Comparison of ENCODE assay signal across 12 mouse cellular contexts in the genomic region with DNA sequence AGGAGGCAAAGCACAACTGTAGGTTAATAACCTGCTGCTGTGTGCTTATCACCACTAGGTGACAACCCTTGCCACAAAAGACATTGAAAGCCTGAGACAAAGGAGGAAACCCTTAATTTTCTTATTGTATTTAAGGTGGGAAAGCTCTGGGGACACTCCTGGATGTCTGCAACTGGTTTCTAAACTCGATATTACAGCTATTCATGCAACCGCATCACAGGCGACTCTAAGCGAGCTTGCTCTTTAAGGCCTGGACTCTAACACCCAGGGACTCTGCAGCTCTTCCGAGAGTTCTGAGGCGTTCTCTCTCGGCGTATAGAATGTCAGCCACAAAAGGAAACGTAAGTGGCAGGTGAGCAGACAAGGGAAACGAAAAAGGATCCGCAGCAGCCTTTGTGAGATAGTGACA.
DNase-seq lines count a peak whose midpoint lies in the region; ATAC-seq and TF ChIP-seq lines count a peak whose summit lies in the region.
"Had no signal": no experiment of that assay in that cellular context is flagged by ENCODE, and none has a peak within 500 bp of the region (broad histone marks: within the 10 kb centered on the region; RNA-seq: fewer than 3 reads in every experiment).

No protein-coding gene starts in this region.

- no peak overlapping the region for H3K9ac ChIP-seq in heart, embryonic 12.5 days
- no peak overlapping the region for H3K9ac ChIP-seq in lung, postnatal 0 days (replicated peaks; ENCODE audit: low read depth)
- H3K9ac ChIP-seq in hindbrain, embryonic 15.5 days = no peak overlapping the region
- no peak overlapping the region for H3K9ac ChIP-seq in stomach, postnatal 0 days (ENCODE audit: low read length)
- H3K9ac ChIP-seq: embryonic facial prominence, embryonic 12.5 days; limb, embryonic 12.5 days had no signal

- no peak overlapping the region for H3K27ac ChIP-seq in heart, embryonic 12.5 days (ENCODE audit: poor library complexity, severe bottlenecking)
- H3K27ac ChIP-seq in lung, postnatal 0 days (ENCODE audit: low read length) = no peak overlapping the region
- peak overlapping the region; percentile 40; the same call in 1 of the 2 replicates for H3K27ac ChIP-seq in hindbrain, embryonic 15.5 days (replicated peaks)
- no peak overlapping the region for H3K27ac ChIP-seq in stomach, postnatal 0 days (replicated peaks)
- H3K27ac ChIP-seq: embryonic facial prominence, embryonic 12.5 days; limb, embryonic 12.5 days had no signal

- 28% methylated on average over 11 of the region's 11 CpGs for WGBS in heart, embryonic 12.5 days
- WGBS in lung, postnatal 0 days = 70% methylated on average over 11 of the region's 11 CpGs
- 77% methylated on average over 11 of the region's 11 CpGs for WGBS in lung, adult 2 months
- 55% methylated on average over 11 of the region's 11 CpGs for WGBS in hindbrain, embryonic 15.5 days
- WGBS in stomach, postnatal 0 days = 80% methylated on average over 11 of the region's 11 CpGs

- TF ChIP-seq EP300 in lung, postnatal 0 days (IDR thresholded peaks at IDR 0.05) = no peak
- TF ChIP-seq EP300 in stomach, postnatal 0 days (optimal IDR thresholded peaks at IDR 0.05) = no peak

- ATAC-seq in heart, embryonic 12.5 days (ENCODE audit: insufficient number of reproducible peaks, low FRiP score) = no peak
- no peak for ATAC-seq in lung, postnatal 0 days
- ATAC-seq in hindbrain, embryonic 15.5 days (ENCODE audit: low FRiP score, low read depth) = no peak
- ATAC-seq in stomach, postnatal 0 days (ENCODE audit: low FRiP score, low TSS enrichment) = no peak
- no peak for ATAC-seq in CD4-positive, CD25-positive, alpha-beta regulatory T cell, adult 4 months

- H3K36me3 ChIP-seq in heart, embryonic 12.5 days = peaks cover 12% of the 10 kb centered on the region
- no peaks in the 10 kb centered on the region for H3K36me3 ChIP-seq in lung, postnatal 0 days (ENCODE audit: insufficient read depth, low read length)
- H3K36me3 ChIP-seq in hindbrain, embryonic 15.5 days = peaks cover 21% of the 10 kb centered on the region
- H3K36me3 ChIP-seq in stomach, postnatal 0 days (ENCODE audit: control insufficient read depth, insufficient read depth, low read length) = peaks cover 3% of the 10 kb centered on the region

- no peaks in the 10 kb centered on the region for H3K9me3 ChIP-seq in heart, embryonic 12.5 days (replicated peaks)
- no peaks in the 10 kb centered on the region for H3K9me3 ChIP-seq in lung, postnatal 0 days (ENCODE audit: low read length)
- H3K9me3 ChIP-seq in hindbrain, embryonic 15.5 days = no peaks in the 10 kb centered on the region
- no peaks in the 10 kb centered on the region for H3K9me3 ChIP-seq in stomach, postnatal 0 days (ENCODE audit: control insufficient read depth, low read length)
- H3K9me3 ChIP-seq: embryonic facial prominence, embryonic 12.5 days; limb, embryonic 12.5 days had no signal

- peak; percentile 42 for TF ChIP-seq CTCF in lung, postnatal 0 days (IDR thresholded peaks at IDR 0.05)
- TF ChIP-seq CTCF in lung, adult 2 months (IDR thresholded peaks at IDR 0.05; ENCODE audit: insufficient read depth, low read length) = no peak
- peak; percentile 55 for TF ChIP-seq CTCF in stomach, postnatal 0 days (IDR thresholded peaks at IDR 0.05; ENCODE audit: low read depth)

- no peaks in the 10 kb centered on the region for H3K27me3 ChIP-seq in heart, embryonic 12.5 days (replicated peaks)
- no peaks in the 10 kb centered on the region for H3K27me3 ChIP-seq in lung, postnatal 0 days (replicated peaks; ENCODE audit: insufficient read depth, low read length)
- H3K27me3 ChIP-seq in hindbrain, embryonic 15.5 days = no peaks in the 10 kb centered on the region
- no peaks in the 10 kb centered on the region for H3K27me3 ChIP-seq in stomach, postnatal 0 days (ENCODE audit: control insufficient read depth, insufficient read depth, low read length)
- H3K27me3 ChIP-seq: embryonic facial prominence, embryonic 12.5 days; limb, embryonic 12.5 days had no signal

- TF ChIP-seq POLR2A in lung, adult 2 months (IDR thresholded peaks at IDR 0.05; ENCODE audit: borderline replicate concordance, extremely low read depth, low read depth, low read length) = no peak

- DNase-seq in heart, postnatal 4 days = no peak
- DNase-seq in lung, postnatal 0 days (ENCODE audit: low spot score) = no peak
- no peak for DNase-seq in lung, adult 2 months
- no peak for DNase-seq in stomach, postnatal 0 days (ENCODE audit: low spot score)
- no peak for DNase-seq in spleen, adult 12 weeks (ENCODE audit: low spot score)
- DNase-seq: cerebellum, postnatal 10 days; lung, adult 18-20 months had no signal

- peaks cover 7% of the 10 kb centered on the region for H3K4me1 ChIP-seq in heart, embryonic 12.5 days (replicated peaks)
- H3K4me1 ChIP-seq in lung, postnatal 0 days (ENCODE audit: insufficient read depth, low read depth, low read length) = no peaks in the 10 kb centered on the region
- no peaks in the 10 kb centered on the region for H3K4me1 ChIP-seq in lung, adult 2 months (ENCODE audit: control insufficient read depth, insufficient read depth, low read length)
- H3K4me1 ChIP-seq in hindbrain, embryonic 15.5 days (replicated peaks) = 0 out of 2 replicates have a peak, but pooled peaks cover 5% of the 10 kb centered on the region
- H3K4me1 ChIP-seq in stomach, postnatal 0 days (replicated peaks; ENCODE audit: control insufficient read depth, insufficient read depth) = no peaks in the 10 kb centered on the region
- H3K4me1 ChIP-seq: embryonic facial prominence, embryonic 12.5 days; limb, embryonic 12.5 days had no signal

- no peak overlapping the region for H3K4me3 ChIP-seq in heart, embryonic 12.5 days
- H3K4me3 ChIP-seq in lung, postnatal 0 days (ENCODE audit: low read depth, low read length) = no peak overlapping the region
- no peak overlapping the region for H3K4me3 ChIP-seq in lung, adult 2 months (replicated peaks; ENCODE audit: extremely low read depth, low read depth, low read length)
- no peak overlapping the region for H3K4me3 ChIP-seq in hindbrain, embryonic 15.5 days
- H3K4me3 ChIP-seq in stomach, postnatal 0 days (ENCODE audit: low read depth, low read length) = no peak overlapping the region
- H3K4me3 ChIP-seq: embryonic facial prominence, embryonic 12.5 days; limb, embryonic 12.5 days had no signal

- H3K4me2 ChIP-seq in heart, embryonic 12.5 days = peak overlapping the region; percentile 46
- H3K4me2 ChIP-seq in lung, postnatal 0 days (replicated peaks; ENCODE audit: low read depth, low read length) = no peak overlapping the region
- no peak overlapping the region for H3K4me2 ChIP-seq in hindbrain, embryonic 15.5 days
- no peak overlapping the region for H3K4me2 ChIP-seq in stomach, postnatal 0 days (replicated peaks; ENCODE audit: low read depth)
- H3K4me2 ChIP-seq: embryonic facial prominence, embryonic 12.5 days; limb, embryonic 12.5 days had no signal
